Mouse (Mus musculus) mouse embryonic stem cell (cell line): ENCODE measurements around the gene Dph1.

ENCODE experiments used
- in situ Hi-C, 2 experiments: fragments of 300-500 bp; cut with MboI; formaldehyde crosslinking; loops; 1 replicate in 1 of 2; 3 replicates in 1 of 2; pipeline ENCODE4 v1.14.3; 2019 to 2020; ENCODE audit warnings: low sequenced_read_pairs in 2 of 2, low pct_unique_long_range_greater_than_20kb in 1 of 2, mixed read lengths in 1 of 2; ENCODE audit not compliant: unreplicated experiment in 1 of 2

Dph1 gene

GRCm38 (mm10) chr11:75190905-75191441 is at the start of gene Dph1:
TSS of gene Dph1 (minus strand) at chr11:75191241.
- in situ Hi-C loops = loop anchor here (5.0 to 25.0 kb wide), 2 partner anchors 101 to 221 kb away; partner anchors contain the start of gene Serpinf1 (in 1 of the 2)

DNA sequence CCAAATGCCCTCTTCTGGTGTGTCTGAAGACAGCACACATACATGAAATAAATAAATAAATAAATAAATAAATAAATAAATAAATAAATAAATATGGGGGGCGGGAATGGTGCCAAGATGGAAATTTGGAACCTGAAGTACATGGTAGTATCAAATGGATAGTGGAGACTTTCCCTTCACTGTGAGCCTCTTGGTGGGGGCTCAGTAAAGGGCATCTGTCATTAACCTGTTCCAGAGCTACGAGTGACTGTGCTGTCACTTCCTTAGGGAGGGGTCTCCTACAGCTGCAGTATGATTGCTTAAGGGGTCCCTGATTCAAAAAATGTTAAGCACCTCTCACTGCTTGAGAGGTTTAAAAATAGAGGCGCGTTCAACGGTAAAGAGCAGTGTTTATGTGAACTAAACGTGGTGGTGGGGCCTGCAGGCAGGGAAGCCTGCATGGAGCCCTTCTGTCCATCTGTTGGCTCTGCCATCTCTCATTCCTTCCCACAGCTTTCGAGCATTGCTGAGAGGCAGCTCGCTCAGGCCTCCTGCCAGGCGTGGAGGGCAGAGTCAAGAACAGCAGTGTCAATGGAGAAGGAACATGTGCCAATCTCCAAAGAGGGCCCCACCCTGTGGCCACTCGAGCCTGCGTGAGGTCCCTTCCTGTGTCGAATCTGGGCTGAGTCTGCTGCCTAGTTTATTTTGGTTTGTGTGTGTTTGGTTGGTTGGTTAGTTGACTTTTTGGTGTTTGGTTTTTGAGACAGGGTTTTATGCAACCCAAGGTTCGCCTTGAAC is 49.3 kb upstream of the Dph1 start:
- in situ Hi-C loops = no loop called here

DNA sequence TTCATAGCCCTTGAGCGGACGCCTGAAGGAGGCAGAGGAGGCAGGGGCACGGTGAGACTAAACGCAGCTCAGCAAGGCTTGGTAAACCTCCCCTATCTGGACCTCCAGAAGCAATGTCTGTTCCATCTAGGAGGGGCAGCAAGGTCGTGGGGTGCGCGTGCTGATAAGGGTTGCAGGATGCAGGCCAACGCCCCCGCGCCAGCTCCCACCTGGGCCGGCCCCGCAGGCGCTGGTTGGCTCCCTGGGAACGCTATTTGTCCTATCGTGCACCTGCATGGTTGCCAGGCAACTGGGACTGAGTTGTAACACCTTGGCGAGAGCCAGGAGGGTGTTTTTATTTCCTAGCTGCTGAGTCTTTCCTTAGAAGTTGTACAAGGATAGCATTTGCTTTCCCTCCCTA is 43.7 kb upstream of the Dph1 start:
- in situ Hi-C loops = no loop called here

GRCm38 (mm10) chr11:75232434-75232833 is 41.4 kb upstream of the Dph1 start:
- in situ Hi-C loops = no loop called here

DNA sequence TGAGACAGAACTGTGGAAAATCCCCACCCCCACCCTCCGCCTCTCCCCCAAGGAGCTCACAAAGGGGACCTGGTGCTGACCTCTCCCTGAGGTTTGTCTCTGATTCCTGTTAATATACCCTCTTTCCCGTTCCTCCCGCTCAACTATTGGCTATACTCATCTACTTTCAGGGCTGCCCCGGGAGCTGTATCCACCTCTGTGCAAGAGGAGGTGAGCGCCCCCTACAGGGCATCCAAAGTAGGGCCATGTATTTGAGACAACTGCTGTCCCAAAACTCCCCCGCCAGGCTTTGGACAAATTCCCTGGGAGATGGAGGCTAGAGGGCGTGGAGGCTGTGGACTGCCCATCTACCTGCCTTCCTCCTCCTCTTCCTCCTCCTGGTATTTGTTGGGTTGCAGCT is 40.7 kb upstream of the Dph1 start:
- in situ Hi-C loops = no loop called here

GRCm38 (mm10) chr11:75230272-75230760 is 39.3 kb upstream of the Dph1 start:
- in situ Hi-C loops = no loop called here

DNA sequence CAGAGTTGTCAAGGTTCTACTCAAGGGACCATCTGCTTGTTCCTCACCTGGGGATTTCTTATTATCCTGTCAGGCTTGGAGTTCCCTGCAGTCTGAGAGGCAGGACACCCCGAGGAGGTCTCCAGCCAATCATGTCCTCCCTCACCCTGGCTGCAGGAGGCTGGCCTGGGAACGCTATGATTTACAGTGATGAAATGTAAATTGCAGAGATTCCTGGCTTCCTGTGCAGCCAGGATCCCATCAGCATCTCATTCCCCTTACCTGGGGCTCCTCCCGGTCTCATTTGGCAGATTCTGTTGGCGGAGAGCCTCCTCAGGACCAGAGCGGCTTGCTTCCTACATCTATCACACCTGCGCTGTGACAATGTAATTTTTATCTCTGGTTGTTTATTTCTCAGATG is 38.2 kb upstream of the Dph1 start:
- in situ Hi-C loops = no loop called here

DNA sequence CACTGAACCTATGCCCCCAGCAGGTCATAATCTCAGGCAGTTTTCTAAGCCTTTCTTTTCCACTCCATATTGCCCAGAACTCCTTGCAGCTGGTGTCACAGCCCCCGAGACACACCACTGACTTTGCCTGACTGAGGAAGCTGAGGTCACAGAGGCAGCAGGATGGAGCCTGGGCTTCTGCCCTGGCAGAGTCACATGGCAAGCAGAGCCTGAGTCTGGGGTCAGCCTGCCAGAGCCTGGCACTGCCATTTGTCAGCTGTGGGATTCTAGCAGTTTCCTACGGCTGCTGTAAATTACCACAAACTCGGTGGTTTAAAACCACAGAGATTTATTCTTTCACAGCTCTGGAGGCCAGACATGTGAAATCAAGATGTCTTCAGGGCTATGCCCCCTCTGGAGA is 36.6 kb upstream of the Dph1 start:
- in situ Hi-C loops = no loop called here

GRCm38 (mm10) chr11:75224835-75225234 is 33.8 kb upstream of the Dph1 start:
- in situ Hi-C loops = no loop called here

DNA sequence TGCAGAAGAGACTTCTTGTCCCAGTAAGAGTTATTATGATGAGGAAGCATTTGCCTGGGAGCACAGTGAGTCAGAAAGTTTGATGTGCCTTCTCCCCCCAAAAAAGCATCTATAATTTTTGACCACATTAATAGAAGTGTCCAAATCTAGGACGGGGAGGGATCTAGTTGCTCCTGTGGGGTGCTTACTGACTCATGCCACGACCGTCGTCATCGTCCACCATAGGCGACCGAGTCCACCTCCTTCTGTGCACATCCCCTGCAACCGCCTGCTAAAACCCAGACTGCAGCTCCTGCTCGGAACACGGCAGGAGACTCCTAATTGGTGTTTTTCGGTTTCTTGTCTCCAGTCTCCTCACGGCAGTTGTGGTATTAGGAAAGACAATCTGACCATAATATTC is 33.0 kb upstream of the Dph1 start:
- in situ Hi-C loops = no loop called here

- in situ Hi-C loops = no loop called here
Measured at GRCm38 (mm10) chr11:75220517-75221145, 29.6 kb upstream of the Dph1 start.

DNA sequence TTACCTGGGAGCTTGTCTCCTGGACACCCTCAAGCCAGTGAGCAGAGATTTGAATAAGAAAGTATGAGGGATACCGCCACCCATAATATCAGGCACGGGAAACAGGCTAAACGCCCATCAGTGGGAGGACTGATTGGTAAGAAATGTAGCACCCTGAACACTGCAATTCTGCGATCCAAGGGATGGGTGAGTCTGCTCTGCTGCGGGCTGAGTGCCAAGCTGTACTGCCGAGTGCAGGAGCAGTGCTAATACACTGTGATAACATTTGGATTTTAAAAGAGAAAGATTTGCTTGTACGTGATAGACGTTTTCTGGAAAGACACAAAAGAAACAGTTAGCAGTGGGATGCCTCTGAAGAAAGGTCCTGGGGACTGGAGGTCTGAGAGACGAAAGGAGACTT is 29.1 kb upstream of the Dph1 start:
- in situ Hi-C loops = no loop called here

GRCm38 (mm10) chr11:75214081-75214950 is 23.3 kb upstream of the Dph1 start:
- in situ Hi-C loops = no loop called here

DNA sequence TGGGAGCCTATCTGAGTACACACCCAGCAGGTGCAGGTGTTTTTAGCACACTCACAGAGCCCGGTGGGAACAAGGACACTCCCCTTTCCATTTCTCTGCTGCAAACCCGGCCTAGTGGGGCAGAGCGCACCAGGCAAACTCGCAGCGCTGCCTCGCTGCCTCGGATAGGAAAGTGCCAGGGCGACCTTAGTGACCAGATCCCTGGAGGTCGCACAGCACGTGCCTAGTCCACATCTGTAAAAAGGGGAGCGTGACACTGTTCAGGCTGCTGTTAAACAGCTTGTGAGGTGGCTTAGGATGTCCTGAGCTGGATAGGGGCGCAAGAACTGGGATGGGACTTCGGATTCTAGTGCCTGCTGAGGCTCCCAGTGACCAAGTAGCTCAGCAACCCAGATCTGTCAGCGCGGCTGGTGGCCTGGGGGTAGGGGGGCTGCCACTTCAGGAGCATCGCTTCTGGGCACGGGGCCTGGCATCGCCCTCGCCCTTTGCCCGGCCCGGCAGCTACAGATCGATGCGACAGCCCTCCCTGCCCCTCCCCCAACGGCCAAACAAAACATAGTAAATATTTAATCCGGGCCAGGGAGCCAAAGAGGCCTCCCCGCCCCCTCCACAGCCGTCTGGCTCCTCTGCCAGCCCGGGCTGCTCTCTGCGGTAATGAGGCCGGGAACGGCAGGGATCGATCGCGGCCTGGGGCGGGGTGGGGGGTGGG is 22.5 kb upstream of the Dph1 start:
- in situ Hi-C loops = no loop called here

GRCm38 (mm10) chr11:75212876-75213275 is 21.8 kb upstream of the Dph1 start:
- in situ Hi-C loops = no loop called here

- in situ Hi-C loops = no loop called here
Measured at GRCm38 (mm10) chr11:75212031-75212667, 21.1 kb upstream of the Dph1 start.

DNA sequence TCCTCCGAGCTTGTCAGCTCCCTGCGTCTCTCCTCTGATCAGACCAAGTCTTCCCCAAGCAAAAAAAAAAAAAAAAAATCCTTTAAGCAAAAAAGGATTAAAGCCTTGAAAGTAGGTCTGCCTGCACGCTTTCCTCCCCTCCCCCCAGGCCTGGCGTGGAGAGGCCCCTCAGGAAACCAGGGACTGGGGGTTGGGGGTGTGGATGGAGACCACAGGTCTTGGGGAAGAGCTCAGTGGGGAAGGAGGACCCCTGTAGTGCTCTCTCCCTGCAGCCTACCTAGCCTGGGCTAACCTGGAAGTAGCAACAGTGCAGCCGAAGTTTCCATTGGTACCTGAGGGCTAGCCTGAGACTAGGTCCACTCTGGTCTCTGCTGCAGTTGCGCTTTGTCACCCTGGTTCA is 19.7 kb upstream of the Dph1 start:
- in situ Hi-C loops = no loop called here

DNA sequence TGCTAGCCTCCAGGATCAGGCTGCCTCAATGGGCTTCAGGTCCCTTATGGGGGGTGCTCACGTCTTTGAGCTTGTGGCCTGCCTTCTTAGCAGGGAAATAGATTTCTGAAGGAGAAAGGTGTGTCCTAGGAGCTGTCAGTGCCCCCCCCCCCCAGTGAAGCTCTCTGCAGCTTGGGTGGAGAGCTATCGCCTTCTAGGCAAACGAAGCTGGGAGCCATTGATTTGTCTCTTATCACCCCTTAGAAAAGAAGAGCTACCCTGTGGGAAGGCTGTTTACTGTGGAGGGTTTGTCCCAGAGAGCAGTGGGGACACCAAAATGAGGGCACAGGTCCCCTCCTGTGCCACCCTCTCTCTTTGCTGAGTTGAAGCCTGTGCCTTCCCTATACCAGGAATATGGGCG is 19.1 kb upstream of the Dph1 start:
- in situ Hi-C loops = no loop called here
